Mouse (Mus musculus): ENCODE results near the gene Lmtk3.

Gene Lmtk3

DNA sequence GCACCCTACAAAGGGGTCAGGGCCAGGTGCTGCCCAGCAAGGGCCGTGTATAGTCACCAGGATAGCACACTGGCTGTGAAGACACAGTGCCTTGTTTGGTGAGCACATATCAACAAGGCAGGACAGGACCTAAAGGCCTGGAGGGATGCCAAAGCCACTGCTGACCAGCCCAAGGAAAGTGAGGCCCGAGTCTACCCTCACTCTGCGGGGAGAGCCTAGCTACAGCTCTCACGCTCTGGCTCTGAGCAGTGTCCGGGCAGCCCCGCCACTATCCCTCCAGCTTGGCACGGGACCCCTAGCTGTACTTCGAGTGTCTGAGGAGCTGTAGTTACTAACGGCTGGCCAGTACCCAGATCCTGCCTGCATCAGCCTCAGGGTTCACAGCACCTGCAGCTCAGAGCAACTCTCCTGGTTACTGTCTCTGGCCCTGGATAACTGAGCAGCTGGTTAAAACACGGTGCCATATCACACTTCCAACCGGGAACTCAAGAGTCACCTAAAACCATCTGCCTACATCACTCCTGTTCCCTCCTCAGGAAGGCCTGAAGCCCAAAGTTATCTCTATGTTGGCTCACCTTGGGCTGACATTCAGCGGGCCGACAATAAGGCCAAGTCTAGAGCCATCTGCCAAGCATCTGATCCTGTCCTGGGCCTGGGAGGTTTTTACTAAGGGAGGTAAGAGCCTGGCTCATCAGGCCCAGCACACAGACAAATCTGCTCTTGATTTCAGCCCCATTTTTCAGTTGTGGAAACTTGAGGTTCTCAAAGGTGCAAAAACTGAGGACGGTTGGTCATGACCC is 25.9 kb downstream of the Lmtk3 start:
- DNase-seq = no peak

GRCm38 (mm10) chr7:45812921-45813320 is 29.4 kb downstream of the Lmtk3 start:
- no peak for DNase-seq

DNA sequence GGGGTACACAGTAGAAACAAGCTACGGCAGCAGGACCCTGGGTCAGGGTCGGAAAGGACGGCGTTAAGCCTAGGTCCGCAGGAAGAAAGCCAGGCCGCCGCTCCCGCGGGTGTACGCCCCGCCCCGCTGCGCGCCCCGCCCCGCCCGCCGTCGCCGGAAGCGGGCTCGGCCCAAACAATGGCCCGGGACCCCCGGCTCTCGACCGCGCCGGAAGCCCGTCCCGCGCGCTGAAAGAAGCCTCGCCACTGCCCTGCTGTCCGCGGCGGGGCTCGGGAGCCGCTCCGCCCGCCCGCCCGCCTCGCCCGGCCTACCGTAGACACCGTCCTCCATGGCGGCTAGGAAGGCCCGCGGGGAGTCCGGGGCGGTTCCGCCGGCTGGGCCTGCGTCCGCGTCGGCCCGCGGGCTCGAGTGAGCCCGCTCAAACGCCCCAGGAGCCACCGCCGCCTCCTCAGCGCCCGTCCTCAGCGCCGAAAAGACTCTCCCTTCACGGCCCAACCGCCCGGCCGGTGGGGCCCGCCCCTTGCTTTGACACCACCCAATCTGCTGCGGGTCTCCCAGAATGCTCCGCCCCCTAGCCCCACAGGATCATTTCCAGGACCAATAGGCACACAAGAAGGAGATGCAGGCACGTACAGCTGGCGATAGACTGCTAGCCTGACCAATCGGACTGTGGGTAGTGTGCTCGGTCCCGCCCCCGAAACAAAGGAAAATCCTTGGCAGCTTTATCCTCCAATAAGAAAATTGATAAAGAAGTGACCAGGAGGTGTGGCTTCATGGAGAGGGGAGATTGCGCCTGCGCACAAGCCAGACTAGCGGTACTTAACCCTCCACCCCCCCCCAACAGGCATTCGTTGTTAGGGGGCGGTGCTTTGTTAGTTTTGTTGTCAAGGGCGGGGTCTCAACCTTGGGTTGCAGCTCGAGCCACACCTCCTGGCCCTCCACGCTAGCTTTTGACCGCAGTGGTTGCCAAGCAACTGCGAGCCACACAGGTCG is 30.5 kb downstream of the Lmtk3 start, which contains the start of gene Cyth2:
Cyth2 (minus strand) TSS at position 795 of the 993 bp plus-strand sequence.
- DNase-seq = peak; percentile 100

GRCm38 (mm10) chr7:45814841-45815240 is 31.3 kb downstream of the Lmtk3 start:
- no peak for DNase-seq

DNA sequence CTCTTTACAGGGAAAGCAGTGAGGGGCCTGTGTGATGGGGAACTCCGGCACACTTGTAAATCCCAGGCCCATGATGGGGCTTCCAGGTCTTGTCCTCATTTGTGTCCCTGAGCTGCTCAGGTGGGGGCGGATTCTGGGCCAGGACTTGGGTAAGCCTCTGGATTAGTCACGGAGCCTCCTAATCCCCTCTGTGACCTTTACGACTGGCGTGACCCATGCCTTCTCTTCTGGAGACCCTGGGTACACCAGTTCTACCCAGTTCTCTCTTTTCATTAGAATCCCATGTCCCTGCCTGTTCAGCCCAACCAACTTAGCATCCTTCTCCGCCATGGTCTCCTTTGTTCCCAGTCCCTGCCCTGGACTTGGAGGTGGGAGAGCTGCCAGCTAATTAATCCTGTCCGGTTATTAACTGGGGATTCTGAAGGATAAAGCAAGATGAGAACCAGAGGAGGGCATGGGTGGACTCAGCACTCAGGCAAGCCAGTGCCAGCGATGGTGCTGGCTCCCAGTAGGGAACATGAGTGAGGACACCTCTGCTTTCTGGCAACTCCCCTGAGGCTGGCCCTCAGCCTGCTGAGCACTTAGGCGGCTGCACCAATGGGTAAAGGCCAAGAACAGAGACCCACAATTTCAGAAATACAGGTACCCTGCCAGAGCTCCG is 31.9 kb downstream of the Lmtk3 start:
- DNase-seq = no peak

DNA sequence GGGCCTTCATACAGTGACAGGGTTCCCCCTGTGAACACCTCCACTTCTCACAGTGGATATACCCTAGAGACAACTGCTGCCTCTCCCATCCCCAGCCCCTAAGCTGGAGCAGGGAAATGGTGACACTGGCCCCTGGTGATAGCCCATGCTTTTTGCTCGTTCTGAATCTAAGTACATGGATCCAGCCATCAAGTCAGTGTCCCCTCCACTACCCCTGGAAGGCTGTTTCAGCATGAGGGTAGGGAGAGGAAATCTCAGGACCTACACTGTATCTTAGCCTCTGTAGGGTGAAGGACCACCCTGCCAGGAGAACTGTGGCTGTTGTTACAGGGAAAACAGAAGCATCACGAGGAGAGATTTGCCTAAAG is 32.4 kb downstream of the Lmtk3 start:
- no peak for DNase-seq

DNA sequence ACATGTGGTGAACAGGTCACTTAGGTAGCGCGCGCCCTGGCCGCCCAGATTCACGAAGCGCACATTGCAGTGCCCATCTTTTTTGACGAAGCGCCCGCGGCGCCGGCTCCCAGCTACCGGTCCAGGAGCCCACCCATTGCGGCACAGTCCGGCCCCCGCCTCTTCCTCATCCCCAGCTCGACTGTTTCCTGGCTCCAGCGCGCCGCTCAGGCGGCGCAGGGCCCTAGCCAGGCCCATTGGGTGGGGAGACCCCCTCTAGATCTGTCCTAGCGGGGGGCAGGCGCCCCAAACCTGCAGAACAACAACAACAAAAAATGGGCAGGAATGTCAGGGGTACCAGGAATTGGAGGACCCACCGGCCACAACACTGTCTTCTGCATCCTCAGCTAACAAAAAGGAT is 36.3 kb downstream of the Lmtk3 start:
- DNase-seq = no peak

DNA sequence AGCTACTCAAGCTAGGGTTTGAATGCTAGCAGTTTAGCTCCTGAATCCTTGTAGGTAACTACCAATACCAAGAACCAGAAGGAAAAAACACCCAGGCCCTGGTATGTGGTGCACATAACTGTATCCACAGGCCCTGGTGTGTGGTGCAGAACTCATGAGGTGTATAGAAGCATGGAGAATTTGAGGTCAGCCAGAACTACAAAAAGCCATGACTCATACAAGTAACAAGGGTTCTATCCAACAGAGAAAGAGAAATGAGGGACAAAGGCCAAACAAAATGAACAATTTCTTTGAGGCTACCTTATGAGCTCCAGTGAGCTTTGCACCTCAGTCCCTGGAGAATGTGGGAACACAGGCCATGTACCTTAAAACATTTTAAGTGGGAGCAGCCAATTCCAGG is 37.4 kb downstream of the Lmtk3 start:
- no peak for DNase-seq

DNA sequence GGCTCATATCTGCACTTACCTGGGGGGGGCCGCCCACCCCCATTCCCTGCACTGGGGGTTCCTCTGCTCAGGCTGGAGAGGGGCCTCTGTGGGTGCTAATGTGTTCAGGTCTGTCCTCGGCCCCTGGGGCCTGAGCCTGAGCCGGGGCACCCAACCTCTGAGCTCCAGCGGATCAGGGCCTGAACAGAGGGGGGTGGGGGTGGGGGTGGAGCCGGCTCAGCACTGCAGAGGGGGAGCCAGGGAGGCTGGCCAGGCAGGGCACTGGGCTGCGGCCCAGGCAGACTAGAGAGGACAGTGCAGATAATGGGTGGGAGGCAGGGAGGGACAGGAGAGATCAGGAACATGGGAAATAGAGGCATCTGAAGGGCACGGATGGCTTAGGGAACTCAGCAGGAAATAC is 41.1 kb downstream of the Lmtk3 start, which contains the start of gene Kcnj14:
Kcnj14 (minus strand) TSS at position 185 of the 400 bp plus-strand sequence.
- DNase-seq = no peak

DNA sequence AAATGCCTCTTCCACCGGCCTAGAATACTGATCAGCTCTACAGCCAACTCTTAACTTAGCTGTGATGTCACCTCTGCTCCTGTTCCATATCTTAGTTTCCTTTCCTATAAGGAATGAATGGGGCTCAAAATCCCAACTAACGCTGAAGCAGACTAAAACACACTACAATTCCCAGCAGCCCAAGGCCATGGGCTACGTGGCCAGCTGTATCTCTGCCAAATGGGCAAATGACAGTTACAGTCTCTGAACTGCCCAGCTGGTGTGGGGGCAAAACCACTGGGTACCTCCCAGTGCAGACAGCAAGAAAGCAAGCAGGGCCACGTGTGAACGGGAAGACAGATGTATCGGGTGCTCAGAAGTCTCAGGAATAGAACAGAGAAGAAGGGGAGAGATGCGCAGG is 43.1 kb downstream of the Lmtk3 start:
- no peak for DNase-seq

GRCm38 (mm10) chr7:45830427-45831127 is 47.0 kb downstream of the Lmtk3 start, which contains the start of gene Grwd1:
TSS of gene Grwd1 (minus strand) at chr7:45830944.
- DNase-seq = peak; percentile 80

DNA sequence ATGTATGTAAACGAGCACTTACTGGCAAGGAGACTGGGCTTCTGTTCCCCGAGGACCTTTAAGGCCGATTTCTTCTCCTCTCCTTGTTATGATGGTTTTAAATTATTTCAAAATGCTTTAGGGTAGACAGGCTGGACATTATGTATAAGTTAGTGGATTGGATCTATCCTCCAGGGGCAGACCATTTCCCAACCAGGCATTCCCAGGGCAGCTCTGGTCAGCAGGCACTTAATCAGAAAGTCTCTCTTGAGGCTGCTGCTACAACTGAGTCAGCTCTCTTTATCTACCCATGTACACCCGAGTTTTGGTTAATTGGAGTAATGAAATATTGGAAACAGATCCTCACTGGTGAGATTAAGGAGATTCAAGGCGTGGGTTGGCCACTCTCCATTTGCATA is 47.6 kb downstream of the Lmtk3 start:
- no peak for DNase-seq

GRCm38 (mm10) chr7:45832428-45832827 is 48.9 kb downstream of the Lmtk3 start:
- no peak for DNase-seq

- DNase-seq = no peak
These were observed 49.7 kb downstream of the Lmtk3 start for GRCm38 (mm10) chr7:45833148-45833790.

- DNase-seq = no peak
These were observed 50.4 kb downstream of the Lmtk3 start for GRCm38 (mm10) chr7:45833924-45834323.

DNA sequence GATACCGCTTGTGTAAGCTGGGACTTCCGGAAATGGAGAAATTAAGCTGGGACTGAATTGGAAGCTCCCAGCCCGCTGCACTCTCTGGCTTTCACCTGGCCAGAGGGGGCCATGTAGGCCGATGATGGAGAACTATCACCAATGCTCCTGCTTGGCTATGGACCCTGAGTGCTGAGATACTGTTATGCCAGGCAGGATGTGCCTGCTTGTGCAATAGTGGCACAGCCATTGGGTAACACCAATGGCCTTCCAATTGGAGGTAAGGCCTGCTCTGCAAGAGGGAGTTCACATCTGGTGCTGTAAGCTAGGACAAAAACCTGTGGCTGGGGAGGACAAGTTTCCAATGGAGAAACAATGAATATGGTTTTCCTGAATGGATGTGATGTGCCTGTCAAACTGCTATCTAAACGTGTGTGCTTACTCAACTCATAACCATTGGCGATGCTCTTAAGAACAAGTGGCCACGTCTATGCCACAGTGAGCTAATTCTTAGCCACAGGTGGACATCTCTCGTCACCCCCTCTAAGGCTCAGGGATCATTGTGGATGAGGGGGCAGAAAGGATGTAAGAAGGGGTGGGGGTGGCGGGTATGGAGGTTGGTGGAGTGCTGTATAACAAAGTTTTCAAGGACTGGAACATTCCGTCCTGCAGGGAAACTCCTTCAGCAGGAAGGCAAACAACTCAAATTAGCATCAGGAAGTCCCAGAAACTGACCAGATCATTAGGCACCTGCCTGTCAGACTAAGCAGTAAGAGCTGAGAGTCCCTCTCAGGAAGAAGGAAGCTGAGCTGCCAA is 59.6 kb downstream of the Lmtk3 start:
- DNase-seq = no peak

GRCm38 (mm10) chr7:45848447-45849027 is 65.0 kb downstream of the Lmtk3 start:
- DNase-seq = no peak

- no peak for DNase-seq
These were observed 67.1 kb downstream of the Lmtk3 start for GRCm38 (mm10) chr7:45850661-45851060.

GRCm38 (mm10) chr7:45853089-45853488 is 69.6 kb downstream of the Lmtk3 start:
- no peak for DNase-seq

All from thymus, postnatal 14 days (tissue).